Mouse (Mus musculus) E14TG2a.4 (cell line): ENCODE data around the gene Vps25.
A peak's percentile ranks its signal among the peaks of the same experiment; 100 is the strongest.

Source experiments
- H3K27me3 ChIP-seq: 2 replicates; pipeline ENCODE4 v1.6.1; 2014; ENCODE audit warnings: low read length, control low read depth; ENCODE audit not compliant: insufficient read depth
- H3K36me3 ChIP-seq: 2 replicates; pipeline ENCODE4 v1.6.1; 2014; ENCODE audit warnings: low read length, control low read depth; ENCODE audit not compliant: insufficient read depth
- H3K4me1 ChIP-seq: replicated peaks from 2 replicates; pipeline ENCODE4 v1.6.1; 2014; ENCODE audit warnings: low read depth, low read length, control low read depth
- H3K4me3 ChIP-seq: replicated peaks from 2 replicates; pipeline ENCODE4 v1.5.1; 2014; ENCODE audit warnings: mild to moderate bottlenecking, low read length
- H3K9me3 ChIP-seq: 2 replicates; pipeline ENCODE4 v1.6.1; 2014; ENCODE audit warnings: low read length, control low read depth
- CTCF ChIP-seq: conservative IDR thresholded peaks from 2 replicates; pipeline ENCODE4 v1.5.1; 2014; ENCODE audit warnings: low read length
- NANOG ChIP-seq: IDR thresholded peaks from 2 replicates; pipeline ENCODE4 v1.6.1; 2014; ENCODE audit warnings: borderline replicate concordance, low read length, mixed read lengths
- POU5F1 ChIP-seq: IDR thresholded peaks from 2 replicates; pipeline ENCODE4 v1.6.1; 2014; ENCODE audit warnings: low read length, borderline replicate concordance

The Vps25 gene

DNA sequence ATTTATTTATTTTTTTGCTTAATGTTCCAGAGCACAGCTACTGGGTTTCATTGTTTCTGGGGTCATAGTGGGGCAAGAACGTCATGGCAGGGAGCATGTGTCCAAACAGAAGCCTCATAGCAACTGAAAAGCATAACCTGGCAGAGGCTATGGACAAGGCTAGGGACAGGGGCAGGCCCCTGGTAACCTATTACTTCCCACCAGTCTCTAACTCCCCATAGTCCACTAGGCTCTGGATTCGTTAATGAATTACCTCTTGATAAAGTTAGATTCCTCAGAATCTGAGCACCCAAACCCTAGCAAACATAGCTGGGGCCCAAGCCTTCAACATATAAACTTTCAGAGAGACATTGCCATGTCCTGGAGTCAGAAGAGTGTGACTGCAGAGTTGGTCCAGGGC is 2.5 kb upstream of the Vps25 start:
- Histone ChIP-seq H3K9me3 (no peaks in the 10 kb centered on the region), H3K4me3 (no peak overlapping the region), H3K36me3 (peaks cover 3% of the 10 kb centered on the region), H3K4me1 (peaks cover 44% of the 10 kb centered on the region), H3K27me3 (peaks cover 20% of the 10 kb centered on the region)
- no peak for TF ChIP-seq NANOG
- TF ChIP-seq CTCF, result no peak
- no peak for TF ChIP-seq POU5F1

DNA sequence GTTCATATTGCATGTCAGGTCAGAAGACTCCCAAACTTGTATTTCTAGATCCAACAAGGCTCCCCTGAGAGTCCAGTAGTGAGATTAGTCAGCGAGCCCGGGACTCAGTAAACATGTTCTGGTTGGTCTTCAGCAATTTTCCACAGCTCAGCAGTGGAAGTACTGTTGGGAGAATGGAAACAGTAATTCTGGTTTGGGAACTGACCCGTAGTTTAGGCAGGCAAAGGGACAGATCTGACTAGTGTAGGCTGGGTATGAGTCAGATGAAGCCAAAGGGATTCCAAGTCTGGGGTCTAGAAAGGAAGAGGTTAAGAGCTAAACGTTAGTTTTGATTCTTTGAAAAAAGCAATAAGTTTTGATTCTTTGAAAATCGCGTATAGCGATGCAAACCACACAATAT is 566 bp upstream of the Vps25 start:
- no peaks in the 10 kb centered on the region for H3K9me3 ChIP-seq
- peaks cover 31% of the 10 kb centered on the region for H3K4me1 ChIP-seq
- TF ChIP-seq NANOG (no peak), POU5F1 (no peak), CTCF (no peak)
- peaks cover under 1% of the 10 kb centered on the region for H3K27me3 ChIP-seq
- H3K36me3 ChIP-seq, result peaks cover 22% of the 10 kb centered on the region
- peak overlapping the region; percentile 98 for H3K4me3 ChIP-seq

DNA sequence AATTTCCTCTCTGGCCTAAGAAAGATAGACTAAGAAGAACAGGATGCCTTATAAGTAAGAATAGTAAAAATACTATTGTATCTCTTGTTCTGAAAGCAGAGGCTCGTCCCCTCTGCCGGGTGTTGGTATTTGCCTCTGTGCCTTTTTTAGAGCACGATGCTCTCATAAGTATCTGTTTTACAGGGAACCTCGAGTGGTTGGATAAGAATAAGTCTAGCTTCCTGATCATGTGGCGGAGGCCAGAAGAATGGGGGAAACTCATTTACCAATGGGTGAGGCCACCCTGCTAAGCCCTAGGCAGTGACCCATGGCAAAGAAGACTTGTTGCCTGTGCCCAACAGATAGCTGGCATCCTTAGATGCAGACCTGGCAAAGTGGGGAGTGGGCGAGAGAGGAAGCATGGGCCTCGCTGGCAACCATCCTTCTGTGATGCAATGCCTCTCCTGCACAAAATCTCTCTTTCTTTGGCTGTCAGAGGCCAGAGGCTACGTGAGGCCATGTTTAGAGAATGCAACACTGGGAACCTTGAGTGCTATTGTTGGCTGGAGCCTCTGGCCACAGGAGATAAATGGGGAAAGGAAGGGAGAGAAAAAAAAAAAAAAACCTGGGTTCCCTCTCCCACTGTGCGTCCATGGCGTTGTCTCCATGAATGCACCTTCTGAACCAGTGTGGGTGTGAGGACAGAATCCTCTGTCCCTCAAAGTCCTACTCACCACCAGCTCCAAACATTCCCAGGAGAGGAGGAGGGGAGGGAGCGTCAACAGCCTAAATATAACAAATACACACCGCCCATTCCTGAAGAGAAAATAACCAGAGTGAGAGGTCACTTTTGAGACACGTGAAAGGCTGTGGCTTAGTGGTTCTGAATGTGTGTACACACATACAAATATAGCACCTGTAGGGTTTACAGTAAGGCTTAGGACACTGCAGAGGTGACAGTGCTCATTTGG is 2.6 kb downstream of the Vps25 start:
- Histone ChIP-seq H3K4me3 (no peak overlapping the region), H3K4me1 (peaks cover 54% of the 10 kb centered on the region), H3K27me3 (peaks cover 7% of the 10 kb centered on the region), H3K9me3 (no peaks in the 10 kb centered on the region), H3K36me3 (peaks cover 38% of the 10 kb centered on the region)
- no peak for TF ChIP-seq CTCF
- no peak for TF ChIP-seq POU5F1
- no peak for TF ChIP-seq NANOG

DNA sequence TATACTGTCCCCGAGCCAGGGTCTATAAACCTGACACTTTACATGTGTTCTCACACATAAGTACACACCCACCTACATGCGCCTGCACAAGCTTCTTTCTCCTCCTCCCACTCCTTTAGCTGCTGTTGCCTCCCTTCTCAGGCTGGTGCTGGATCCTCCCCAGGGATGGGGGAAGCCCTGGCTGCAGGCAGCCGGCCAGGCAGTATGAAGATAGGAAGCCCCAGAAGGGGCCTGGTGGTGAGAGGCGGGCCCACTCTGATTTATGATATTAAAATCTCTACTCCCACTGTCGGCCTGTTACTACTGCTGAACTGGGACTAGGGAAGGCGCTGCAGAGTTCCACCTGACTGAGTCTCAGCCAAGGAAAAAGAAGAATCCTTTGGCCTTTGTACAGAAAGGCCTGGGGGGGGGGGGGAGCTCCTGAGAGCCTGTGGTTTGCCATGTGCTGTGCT is 5.8 kb downstream of the Vps25 start:
- H3K36me3 ChIP-seq, result peaks cover 38% of the 10 kb centered on the region
- peaks cover 71% of the 10 kb centered on the region for H3K4me1 ChIP-seq
- peak overlapping the region; percentile 80 for H3K4me3 ChIP-seq
- peaks cover 38% of the 10 kb centered on the region for H3K27me3 ChIP-seq
- TF ChIP-seq CTCF (no peak), NANOG (no peak), POU5F1 (no peak)
- no peaks in the 10 kb centered on the region for H3K9me3 ChIP-seq

GRCm38 (mm10) chr11:101259948-101260825 is 6.7 kb downstream of the Vps25 start, which contains the start of gene Wnk4:
Gene Wnk4, plus strand, starts transcription at chr11:101260567.
- H3K36me3 ChIP-seq, result peaks cover 38% of the 10 kb centered on the region
- TF ChIP-seq NANOG, result no peak
- no peak for TF ChIP-seq CTCF
- no peak for TF ChIP-seq POU5F1
- H3K4me1 ChIP-seq, result peaks cover 73% of the 10 kb centered on the region
- peak within 1 kb of the TSS; percentile 80 for H3K4me3 ChIP-seq
- H3K27me3 ChIP-seq, result peaks cover 45% of the 10 kb centered on the region
- H3K9me3 ChIP-seq, result no peaks in the 10 kb centered on the region

DNA sequence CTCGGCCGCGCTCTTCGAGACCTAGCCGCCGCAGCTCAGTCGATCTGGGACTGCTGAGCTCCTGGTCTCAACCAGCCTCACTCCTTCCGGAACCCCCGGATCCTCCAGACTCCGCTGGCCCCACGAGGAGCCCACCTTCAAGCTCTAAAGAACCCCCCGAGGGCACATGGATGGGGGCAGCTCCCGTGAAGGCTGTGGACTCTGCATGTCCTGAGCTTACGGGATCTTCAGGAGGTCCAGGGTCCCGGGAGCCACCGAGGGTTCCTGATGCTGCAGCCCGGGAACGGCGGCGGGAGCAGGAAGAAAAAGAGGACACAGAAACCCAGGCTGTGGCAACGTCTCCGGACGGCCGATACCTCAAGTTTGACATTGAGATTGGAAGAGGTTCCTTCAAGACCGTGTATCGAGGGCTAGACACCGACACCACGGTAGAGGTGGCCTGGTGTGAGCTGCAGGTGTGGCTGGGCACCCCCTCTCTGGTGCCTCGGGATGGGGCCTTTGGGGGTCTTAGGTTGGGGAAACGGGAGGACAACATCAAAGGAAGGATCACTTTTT is 7.4 kb downstream of the Vps25 start:
- Histone ChIP-seq H3K27me3 (peaks cover 53% of the 10 kb centered on the region), H3K36me3 (peaks cover 36% of the 10 kb centered on the region), H3K4me1 (peaks cover 71% of the 10 kb centered on the region), H3K4me3 (peak overlapping the region; percentile 80), H3K9me3 (no peaks in the 10 kb centered on the region)
- TF ChIP-seq CTCF, result no peak
- no peak for TF ChIP-seq POU5F1
- no peak for TF ChIP-seq NANOG

DNA sequence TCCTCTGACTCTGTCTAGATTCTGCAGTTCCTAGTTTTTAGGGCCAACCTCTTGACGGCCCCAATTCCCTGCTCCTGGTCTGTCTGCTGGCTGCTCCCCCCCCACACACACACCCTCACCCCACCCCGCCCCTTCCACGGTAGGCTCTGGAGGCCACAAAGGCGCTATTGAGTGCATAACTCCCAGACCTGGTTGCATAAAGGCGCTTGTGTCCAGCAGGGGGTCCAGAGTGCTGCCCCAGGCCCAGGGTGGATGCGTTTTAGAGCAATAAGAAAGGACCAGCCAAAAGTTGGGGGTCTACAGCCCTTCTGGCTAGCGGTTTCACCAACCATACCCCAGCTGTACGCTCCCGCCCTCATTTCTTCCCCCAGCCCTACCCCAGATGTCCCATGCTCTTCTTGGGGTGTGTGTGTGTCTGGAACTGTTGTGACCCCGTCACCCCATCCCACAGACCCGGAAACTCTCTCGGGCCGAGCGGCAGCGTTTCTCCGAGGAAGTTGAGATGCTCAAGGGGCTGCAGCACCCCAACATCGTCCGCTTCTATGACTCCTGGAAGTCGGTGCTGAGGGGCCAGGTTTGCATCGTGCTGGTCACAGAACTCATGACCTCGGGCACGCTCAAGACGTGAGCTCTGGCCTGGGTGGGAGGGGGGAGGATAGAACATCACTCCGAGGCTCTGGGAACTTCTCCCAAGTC is 8.9 kb downstream of the Vps25 start:
- Histone ChIP-seq H3K9me3 (no peaks in the 10 kb centered on the region), H3K36me3 (peaks cover 21% of the 10 kb centered on the region), H3K4me1 (peaks cover 69% of the 10 kb centered on the region), H3K4me3 (peak overlapping the region; percentile 50), H3K27me3 (peaks cover 62% of the 10 kb centered on the region)
- TF ChIP-seq POU5F1 (no peak), CTCF (no peak), NANOG (no peak)
